Mouse (Mus musculus) CD4-positive, CD25-positive, alpha-beta regulatory T cell, adult 2 months (primary cell): ENCODE measurements around the gene Ints11.
A peak's percentile ranks its signal among the peaks of the same experiment; 100 is the strongest.

ENCODE experiments used
- DNase-seq: peaks from one replicate; pipeline ENCODE4 v3.0.0-alpha.2; 2012; ENCODE audit warnings: low read depth, low spot score

Ints11 gene

DNA sequence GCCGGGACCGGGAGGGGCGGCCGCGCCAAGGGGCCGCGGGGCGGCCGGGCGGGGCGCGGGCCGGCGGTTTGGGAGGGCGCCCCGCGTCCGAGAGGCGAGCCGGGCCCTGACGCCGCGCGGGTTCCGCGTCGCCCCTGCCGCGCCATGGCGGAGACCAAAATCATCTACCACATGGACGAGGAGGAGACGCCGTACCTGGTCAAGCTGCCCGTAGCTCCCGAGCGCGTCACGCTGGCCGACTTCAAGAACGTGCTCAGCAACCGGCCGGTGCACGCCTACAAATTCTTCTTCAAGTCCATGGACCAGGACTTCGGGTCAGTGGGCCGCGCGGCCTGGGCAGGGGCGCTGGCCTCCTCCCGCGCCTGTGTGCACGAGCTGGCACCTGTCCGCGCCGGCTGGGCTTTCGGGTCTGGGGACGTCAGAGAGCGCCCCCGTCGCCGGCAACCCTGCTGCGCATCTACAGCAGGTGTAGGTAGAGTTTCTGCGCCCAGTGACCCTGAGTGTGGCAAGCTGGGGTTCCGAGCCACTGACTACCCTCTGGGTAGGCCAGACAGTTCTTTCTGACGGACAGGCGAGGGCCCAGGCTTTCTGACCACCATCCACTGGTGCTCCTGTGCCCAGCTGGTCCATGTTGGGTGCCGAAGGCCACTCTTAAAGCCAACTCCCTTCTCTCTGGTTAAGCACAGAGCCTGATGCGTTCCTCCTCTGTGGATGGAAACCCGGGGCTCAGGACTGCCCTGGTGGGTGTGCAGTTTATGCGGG, 21.6 kb upstream of the Ints11 start:
- peak; percentile 65 for DNase-seq

DNA sequence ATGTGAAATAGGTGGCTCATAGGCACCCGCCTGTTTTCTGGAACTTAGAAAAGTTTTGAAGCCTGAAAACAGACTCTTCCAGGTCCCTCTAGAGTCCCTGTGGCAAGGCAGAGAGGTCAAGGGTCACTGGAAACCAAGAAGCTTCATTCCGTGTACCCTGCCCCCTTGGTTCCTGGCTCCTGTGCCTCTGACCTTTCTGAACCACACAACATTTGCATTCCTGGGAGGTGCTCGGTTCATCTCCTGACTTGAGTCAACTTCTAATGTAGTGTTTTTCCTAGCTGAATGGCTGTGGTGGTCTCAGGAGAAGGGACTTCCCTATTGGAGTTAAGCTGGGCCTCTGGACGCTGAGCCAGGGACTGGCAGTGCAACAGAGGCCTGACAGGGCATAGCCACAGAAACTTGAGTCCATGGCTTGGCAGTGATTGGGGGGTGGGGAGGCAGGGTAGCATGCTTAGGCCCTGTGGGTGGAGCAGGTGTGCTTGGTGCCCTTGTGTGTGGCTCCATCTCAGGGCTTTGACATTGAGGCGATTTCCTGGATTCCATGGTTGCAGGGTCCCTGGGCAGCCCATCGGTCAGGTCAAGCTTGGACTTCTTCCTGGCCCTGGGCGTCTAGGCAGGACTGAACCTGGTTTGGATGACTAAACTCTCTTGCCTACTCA, 20.8 kb upstream of the Ints11 start:
- DNase-seq, result no peak

DNA sequence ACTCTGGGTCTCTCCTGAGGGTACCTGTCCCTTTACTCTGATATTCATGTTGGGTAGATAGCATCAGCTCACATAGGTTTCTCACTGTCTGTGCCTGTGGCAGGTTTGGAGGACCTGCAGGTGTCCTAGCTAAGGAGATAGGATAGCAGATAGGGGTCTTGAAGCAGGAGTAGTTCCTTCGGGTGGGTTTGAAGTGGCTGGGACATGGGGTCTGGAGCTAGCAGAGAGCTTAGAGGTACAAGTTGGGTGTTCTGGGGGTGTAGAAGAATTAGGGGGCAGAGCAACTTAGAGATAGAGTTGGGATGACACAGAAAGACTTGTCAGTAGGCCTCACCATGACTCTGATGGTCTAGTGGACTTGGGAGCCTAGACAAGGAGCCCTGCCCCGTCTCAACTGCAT, 20.0 kb upstream of the Ints11 start:
- DNase-seq, result no peak

DNA sequence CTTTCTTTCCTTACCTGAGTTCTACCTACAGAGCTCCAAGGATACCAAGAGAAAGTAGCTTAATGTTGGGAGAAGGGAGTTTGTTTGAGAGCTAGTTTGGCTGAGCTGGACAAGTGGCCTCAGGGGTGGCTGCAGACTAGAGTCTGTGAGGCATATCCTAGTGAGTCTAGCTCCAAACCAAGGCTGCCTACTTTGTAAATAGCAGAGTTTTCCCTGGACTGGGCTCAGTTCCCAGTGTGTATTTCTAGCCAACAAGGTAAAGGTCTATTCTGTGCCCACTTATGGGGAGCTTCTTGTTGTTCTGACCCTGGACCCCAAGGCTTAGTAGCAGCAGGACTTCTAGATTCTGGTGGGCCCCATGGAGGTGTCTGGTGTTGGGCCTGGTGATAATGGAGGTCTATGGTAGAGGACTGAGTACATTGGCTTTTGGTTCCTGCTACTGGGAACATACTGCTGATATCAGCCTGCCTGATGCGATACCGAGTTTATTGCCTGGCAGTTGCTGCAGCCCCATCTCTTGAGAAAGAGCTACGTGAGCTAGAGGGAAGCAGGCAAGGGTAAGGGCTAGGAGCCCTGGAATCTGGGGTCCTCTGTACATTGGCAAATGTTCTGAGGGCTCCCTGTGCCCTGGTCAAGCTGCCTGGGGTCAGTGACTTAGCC, 19.4 kb upstream of the Ints11 start:
- no peak for DNase-seq

DNA sequence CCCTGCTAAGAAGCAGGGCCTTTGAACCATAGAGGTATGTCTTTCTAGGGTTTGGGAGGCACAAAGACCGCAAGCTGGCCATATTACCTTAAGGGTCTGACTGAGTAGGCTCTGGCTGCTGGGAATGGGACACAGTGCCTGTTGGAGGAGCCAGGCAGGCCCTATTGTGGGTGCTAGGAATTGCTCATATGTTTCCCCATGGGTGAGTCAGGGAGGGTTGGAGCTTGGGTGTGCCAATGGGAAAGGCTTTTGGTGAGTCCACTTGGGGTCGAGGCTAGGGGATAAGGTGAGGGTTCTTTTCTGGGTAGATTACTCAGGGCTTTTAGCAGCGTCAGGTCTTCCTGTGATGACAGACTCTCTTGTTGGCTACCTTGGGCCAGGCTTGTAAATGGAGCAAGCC, 18.0 kb upstream of the Ints11 start:
- DNase-seq, result no peak

DNA sequence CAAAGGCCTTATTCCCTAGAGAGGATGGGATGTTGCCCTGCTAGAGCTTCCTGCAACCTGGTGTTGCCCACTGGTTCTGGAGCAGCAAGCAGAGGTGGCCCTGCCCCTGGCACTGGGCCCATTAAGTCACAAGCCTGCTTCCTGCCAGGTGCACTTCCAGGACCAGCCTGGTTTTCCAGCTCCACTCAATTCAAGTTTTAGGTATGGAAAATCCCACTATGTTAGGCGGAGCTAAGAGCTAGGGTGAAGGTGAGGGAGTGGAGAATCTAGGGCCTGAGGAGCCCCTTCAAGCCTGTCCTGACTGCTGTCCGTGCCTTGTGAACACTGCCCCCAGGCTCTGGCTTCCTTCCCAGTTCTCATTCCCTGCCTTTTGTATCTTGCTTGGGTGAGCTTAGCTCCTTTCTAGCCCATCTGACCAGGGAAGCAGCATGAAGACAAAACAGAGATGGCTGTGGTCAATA, 17.4 kb upstream of the Ints11 start:
- DNase-seq, result no peak

DNA sequence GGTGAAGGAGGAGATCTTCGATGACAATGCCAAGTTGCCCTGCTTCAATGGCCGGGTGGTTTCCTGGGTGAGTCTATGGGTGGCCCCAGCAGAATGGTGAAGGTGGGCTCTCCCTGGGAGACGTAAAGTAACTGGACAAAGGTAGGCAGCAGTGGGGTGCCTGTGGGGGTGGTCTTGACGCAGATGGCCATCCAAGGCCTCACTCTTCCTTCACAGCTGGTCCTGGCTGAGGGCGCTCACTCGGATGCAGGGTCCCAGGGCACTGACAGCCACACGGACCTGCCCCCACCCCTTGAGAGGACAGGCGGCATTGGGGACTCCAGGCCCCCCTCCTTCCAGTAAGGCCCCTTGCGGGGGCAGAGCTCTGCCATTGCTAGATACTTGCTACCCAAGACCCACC, 15.9 kb upstream of the Ints11 start:
- DNase-seq, result no peak

DNA sequence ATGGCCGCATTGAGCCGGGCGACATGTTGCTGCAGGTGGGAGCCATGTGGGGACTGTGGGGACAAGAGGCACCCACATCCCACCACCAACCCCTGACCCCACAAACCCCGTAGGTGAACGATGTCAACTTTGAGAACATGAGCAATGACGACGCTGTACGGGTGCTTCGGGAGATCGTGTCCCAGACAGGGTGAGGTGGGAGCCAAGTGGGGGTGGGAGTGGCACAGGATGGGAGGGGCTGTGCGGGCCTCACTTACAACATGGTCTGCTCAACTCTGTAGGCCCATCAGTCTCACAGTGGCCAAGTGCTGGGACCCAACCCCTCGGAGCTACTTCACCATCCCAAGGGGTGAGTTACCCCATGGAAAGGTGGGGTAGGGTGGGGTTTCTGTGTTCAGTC, 14.4 kb upstream of the Ints11 start:
- DNase-seq, result no peak

DNA sequence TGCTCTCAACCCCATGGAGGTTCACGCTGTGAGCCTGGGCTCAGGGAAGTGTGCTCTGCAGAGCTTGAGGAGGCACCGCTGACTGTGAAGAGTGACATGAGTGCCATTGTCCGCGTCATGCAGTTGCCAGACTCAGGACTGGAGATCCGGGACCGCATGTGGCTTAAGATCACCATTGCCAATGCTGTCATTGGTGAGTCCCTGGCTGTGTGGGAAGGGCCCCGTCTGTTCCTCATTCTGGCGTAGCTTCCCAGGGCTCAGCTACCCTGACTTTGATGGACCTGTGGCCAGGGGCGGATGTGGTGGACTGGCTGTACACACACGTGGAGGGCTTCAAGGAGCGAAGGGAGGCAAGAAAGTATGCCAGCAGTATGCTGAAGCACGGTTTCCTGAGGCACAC, 13.3 kb upstream of the Ints11 start:
- DNase-seq, result no peak

DNA sequence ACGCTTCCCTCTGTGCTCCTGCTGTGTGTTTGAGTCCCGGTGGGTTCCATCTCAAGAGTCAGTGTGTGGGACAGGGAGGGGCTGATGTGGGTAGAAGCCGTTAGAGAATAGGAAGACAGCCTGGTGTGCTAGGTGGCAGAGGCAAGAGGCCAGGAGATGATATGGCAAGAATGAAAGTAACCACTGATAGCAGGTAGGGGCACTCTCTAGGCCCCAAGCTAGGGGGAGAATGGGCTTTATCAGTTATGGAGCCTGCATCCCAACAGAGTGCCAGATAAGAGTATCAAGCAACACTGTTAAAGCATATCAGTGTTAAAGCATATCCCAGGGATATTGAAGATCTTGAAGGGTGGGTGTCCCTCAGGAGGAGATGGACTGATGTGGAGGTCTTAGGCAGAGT, 12.5 kb upstream of the Ints11 start:
- DNase-seq, result no peak

DNA sequence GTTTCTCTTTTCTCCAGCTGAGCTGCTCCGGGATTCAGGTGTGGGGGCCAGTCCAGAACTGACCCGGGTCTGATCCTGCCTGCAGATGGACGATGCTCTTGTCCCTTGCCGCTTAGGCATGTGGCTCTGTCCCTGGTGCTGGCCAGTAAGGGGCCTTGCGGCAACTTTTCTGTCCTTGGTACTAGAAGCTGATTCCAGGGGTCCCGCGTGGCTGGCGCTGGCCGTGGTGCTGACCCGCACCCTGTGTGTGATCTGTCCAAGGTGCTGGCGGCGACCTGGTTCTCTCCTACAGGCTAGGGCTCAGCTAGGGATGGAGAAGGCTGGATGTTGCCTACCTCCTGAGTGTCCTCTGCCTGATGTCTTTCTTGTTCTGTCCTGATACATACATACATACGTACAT, 10.0 kb upstream of the Ints11 start:
- DNase-seq, result no peak

DNA sequence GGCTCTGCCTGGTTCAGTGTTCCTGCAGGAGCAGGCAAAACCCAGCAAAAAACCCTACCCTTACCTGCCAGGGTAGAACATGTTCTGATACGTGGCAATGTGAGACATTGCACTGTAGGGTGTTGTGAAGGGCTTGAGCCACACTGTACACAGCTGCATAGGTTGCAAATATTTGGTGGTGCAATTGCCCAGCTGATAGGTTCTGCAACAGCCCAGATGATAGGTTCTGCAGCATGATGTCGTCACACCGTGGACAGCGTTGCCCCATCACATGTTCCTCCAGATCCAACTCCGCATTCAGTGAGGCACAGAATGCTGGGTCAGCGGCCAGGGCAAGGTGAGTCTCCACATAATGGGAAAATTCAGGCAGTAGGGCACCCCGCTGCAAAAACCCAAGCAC, 7.6 kb upstream of the Ints11 start:
- DNase-seq, result no peak

DNA sequence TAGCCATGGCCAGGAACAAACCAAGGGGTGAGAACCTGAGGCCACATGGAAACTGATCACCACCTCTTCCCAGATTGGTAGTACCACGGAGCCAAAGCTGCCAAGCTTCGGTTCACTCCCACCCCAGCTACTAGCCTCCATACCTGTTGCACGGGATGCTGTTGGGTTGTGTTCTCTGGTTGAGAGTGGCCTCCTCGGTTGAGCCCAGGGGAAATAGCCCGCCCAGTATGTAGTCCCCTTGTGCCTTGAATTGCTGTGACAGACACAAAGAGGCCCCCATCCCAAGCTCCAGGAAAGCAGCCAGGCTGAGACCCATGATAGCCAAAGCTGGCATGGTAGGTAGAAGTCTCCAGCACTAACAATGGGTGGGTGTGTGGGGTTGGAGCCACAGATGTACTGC, 6.3 kb upstream of the Ints11 start, which contains the start of gene Tas1r3:
Gene Tas1r3, minus strand, starts transcription at position 362 of the 400 bp plus-strand sequence.
- no peak for DNase-seq

DNA sequence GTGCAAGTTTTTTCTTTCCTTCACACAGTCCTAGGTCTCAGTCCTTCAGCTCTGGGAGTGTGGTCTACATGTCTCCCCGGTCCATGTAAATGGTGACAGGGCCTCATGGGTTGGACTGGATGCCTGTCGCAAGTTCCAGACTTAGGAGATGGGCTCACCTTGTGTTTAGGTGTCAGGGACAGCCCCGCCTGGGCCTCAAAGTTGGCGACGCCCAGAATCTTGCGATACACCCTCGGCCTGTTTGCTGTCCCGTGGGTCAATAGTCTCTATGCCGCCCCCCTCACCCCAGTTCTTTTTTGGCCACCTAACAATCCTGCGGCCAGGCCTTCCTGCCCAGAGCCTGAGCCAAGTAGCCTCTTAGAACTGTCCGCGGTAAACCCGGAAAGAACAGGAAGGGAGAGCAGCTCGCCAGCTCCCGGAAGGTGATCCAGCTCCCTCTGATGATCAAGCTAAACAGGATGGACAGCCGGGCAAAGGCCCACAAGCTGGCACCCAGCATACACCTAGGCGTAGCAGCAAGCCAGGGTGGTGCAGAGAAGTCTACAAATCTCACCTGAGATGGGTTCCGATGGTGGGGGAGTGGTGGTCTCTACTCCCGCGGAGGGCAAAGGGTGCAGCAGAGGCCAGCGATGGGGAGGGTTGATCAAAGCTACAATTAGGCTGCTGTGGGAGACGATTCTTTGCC, 590 bp upstream of the Ints11 start:
- peak; percentile 20 for DNase-seq

DNA sequence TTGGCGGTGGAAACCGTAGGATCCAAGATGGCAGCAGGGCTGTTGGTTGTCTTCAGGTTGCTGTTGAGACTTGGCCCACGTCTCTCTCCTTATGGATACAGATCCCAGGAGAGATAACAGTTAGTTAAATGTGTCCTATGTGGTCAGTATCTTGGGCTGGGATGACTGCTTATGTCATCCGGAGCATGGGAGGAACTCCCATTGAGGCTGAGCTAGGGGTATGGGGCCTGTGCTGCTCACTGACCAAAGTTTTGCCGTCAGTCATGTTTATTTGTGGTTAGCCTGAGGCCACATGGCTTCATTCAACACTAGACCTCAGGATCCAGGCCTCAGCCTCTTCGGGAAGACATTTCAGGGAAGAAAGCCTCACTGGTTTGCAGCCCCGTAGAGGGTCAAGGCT, 2.1 kb downstream of the Ints11 start:
- DNase-seq, result no peak

DNA sequence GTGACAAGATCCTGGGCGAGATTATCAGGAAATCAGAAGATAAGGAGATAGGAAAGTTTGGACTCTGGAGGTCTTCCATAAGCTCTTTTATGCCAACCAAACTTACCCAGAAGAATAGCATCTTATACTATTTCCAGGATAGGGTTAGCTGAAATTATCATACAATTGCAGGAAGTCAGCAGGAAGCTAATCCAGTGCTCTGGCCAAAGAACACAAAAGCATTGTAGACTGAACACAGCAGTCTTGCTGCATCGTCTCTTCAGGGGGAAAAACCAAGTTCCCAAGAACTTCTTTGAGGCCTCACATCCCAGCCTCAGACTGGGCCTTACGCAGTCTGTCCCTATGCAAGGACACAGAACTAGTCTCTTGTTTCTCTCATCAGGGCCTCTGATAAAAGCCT, 14.2 kb downstream of the Ints11 start:
- no peak for DNase-seq

DNA sequence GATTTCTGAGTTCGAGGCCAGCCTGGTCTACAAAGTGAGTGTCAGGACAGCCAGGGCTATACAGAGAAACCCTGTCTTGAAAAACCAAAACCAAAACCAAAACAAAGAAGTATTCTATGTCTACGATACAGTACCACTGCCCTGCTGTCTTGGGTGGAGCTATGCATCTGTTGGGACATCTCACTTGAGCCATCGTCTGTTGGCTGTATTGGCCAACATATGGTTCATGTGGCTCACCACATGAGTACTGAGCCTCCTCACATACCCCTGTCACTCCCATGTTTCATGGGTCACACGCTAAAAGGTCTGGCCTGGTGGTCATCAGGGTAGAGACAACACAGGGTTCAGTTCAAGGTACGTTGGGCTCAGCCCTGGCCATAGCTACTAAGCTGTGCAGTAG, 17.0 kb downstream of the Ints11 start:
- no peak for DNase-seq

DNA sequence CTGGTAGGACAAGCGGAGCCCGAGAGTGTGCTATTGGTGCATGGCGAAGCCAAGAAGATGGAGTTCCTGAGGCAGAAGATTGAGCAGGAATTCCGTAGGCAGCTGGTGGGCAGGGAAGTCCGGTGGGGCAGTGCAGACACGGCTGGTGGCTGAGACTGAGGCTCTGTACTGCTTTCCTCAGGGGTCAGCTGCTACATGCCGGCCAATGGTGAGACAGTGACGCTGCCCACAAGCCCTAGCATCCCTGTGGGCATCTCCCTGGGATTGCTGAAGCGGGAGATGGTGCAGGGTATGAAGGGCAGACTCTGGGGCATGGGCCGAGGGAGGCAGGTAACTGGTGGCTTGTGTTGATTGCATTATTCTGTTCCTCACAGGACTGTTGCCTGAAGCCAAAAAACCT, 18.3 kb downstream of the Ints11 start:
- DNase-seq, result no peak

DNA sequence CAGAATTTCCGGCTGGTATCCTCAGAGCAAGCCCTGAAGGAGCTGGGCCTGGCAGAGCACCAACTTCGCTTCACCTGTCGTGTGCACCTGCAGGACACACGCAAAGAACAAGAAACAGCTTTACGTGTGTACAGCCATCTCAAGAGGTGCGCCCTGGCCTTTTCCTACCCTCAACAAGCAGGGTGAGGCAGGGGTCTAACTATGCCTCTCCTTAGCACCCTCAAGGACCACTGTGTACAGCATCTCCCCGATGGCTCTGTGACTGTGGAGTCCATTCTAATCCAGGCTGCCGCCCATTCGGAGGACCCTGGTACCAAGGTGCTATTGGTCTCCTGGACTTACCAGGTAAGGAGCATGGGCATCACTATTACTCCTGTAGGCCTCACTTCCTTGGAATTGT, 18.8 kb downstream of the Ints11 start:
- DNase-seq, result no peak

DNA sequence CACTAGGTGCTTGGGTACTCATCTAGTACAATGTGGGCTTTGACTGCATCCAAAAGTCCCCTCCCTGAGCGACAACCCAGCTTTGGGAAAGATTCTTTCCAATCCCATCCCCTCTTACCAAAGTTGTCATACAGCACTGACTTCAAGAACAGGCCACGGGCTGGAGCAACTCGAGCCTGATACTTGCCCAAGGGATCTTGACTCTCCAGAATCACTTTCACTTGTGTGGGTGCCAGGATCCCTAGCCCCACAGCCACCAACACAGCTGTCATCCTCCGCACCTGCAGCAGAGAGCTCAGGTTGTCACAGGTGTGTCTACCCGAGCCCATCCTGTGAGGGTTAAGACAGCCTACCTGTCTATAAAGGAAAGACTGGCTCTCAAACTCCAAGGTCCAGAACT, 20.0 kb downstream of the Ints11 start:
- no peak for DNase-seq

DNA sequence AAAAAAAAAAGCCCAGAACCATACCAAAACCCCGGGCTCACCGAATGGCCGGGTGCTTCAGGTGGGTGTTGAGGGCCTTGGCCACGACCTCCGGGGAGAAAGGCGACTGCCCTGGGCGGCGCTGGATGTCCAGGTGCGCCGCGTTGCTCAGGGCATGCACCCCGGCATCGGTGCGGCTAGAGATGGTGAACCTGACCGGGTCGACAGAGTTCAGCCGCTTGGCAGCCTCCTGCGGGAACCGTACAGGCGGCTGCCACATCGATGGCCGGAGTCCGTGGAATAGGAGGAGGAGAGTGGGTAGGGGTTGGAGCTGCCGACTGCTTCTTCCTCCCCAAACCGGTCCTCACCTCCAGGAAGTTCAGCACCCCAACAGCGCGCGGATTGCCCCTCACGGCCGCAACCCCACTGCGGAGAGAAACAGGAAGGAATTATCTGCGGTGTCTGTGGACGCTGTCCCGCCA, 21.7 kb downstream of the Ints11 start:
- no peak for DNase-seq

DNA sequence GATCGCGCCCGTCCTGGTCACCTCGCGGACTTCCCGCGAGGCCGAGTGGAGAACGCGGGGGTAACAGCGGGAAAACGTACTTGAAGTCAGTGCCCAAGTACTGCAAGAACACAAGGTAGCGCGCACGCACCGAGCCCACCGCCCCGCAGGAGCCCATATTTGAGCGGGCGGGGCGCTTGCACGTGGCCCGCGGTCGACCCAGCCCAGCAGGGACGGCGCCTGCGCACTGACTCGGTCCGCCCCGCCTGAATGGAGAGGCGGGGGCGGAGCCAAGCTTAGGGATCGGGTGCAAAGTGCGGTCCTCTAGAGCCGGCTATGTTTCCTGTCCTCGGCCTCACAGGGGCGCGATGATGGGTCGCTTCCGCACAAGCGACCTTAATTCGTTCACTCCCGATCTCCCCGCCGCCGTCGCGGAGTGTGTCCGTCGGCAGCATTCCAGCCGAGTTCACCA, 22.2 kb downstream of the Ints11 start, which contains the start of the genes Pusl1 and Acap3:
Gene Pusl1, minus strand, starts transcription at position 231 of the 451 bp plus-strand sequence.
Gene Acap3, plus strand, starts transcription at position 272 of the 451 bp plus-strand sequence.
- DNase-seq, result peak; percentile 99
